Mouse (Mus musculus): ENCODE data around the gene Il1rn. TPM values are rescaled to one million over a fixed set of nuclear protein-coding genes. Genes with fewer than 3 reads are reported as not detected.

Il1rn gene
- polyA plus RNA-seq, 1 experiment from 2014 or later: 0.15 TPM

GRCm38 (mm10) chr2:24384393-24384792 lies 47.7 kb downstream of the Il1rn start:
- Histone ChIP-seq H3K27ac (replicated peaks) (no peak overlapping the region), H3K9ac (no peak overlapping the region), H3K36me3 (no peaks in the 10 kb centered on the region), H3K4me2 (no peak overlapping the region), H3K4me3 (no peak overlapping the region), H3K4me1 (replicated peaks) (no peaks in the 10 kb centered on the region), H3K9me3 (no peaks in the 10 kb centered on the region), H3K27me3 (no peaks in the 10 kb centered on the region)
- no peak for ATAC-seq (ENCODE audit: low read depth)

GRCm38 (mm10) chr2:24385111-24385961 lies 48.7 kb downstream of the Il1rn start:
- Histone ChIP-seq H3K27me3 (no peaks in the 10 kb centered on the region), H3K4me2 (no peak overlapping the region), H3K9me3 (no peaks in the 10 kb centered on the region), H3K4me1 (replicated peaks) (no peaks in the 10 kb centered on the region), H3K4me3 (no peak overlapping the region), H3K27ac (replicated peaks) (no peak overlapping the region), H3K36me3 (no peaks in the 10 kb centered on the region), H3K9ac (no peak overlapping the region)
- WGBS: 85% methylated on average over 14 of the region's 14 CpGs
- ATAC-seq (ENCODE audit: low read depth): no peak

GRCm38 (mm10) chr2:24386158-24386963 lies 49.7 kb downstream of the Il1rn start:
- Histone ChIP-seq H3K9ac (no peak overlapping the region), H3K4me3 (no peak overlapping the region), H3K27ac (replicated peaks) (no peak overlapping the region), H3K4me1 (replicated peaks) (no peaks in the 10 kb centered on the region), H3K36me3 (no peaks in the 10 kb centered on the region), H3K27me3 (no peaks in the 10 kb centered on the region), H3K4me2 (no peak overlapping the region), H3K9me3 (no peaks in the 10 kb centered on the region)
- 94% methylated on average over 21 of the region's 21 CpGs for WGBS
- ATAC-seq (ENCODE audit: low read depth): no peak

- no peaks in the 10 kb centered on the region for H3K27me3 ChIP-seq
- 98% methylated on average over 2 of the region's 2 CpGs for WGBS
- H3K27ac ChIP-seq (replicated peaks): no peak overlapping the region
- no peak overlapping the region for H3K4me2 ChIP-seq
- H3K36me3 ChIP-seq: no peaks in the 10 kb centered on the region
- H3K9me3 ChIP-seq: no peaks in the 10 kb centered on the region
- no peak for ATAC-seq (ENCODE audit: low read depth)
- H3K9ac ChIP-seq: no peak overlapping the region
- no peaks in the 10 kb centered on the region for H3K4me1 ChIP-seq (replicated peaks)
- H3K4me3 ChIP-seq: no peak overlapping the region
Measured at GRCm38 (mm10) chr2:24386964-24387320, 50.3 kb downstream of the Il1rn start.

DNA sequence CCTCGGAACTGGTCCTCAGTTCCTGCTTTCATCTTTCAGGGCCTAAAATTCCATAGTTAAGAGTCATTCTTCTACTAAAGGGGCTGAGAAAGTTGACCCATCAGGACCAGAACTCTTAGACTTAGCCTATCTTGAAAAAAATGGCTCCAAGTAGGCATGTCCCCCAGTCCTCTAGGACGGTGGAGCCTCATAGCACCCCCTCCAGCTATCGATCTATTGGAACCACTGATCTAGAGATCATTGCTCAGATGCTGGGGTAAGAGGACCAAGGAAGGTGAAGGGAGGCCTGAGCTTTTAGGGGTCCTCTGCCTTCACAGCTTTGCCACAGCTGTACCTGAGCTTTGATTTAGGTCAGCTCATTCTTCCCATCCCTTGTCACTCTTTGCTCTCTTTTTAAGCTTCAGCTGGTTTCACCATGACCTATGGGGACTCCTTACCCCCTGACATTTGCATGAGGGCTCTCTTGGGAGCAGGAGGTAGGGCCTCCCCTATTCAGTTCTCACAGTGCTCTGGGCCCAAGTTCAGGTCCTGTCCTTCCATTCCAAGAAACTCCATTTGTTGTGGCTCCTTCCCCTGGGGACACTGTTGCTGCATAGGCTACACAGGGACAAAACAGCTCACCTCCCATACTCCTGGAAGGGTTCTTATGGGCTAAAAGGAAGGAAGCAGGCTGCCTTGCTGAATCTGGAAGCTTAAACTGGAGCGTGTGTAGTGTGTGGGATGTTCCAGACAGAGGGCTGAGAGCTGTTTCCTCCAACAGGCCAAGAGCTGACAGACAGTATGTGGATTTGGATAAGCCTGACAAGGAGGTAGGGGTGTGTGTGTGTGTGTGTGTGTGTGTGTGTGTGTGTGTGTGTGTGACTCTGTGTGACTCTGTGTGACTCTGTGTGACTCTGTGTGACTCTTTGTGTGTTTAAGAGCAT lies 51.0 kb downstream of the Il1rn start:
- no peak overlapping the region for H3K9ac ChIP-seq
- WGBS: 88% methylated on average over 4 of the region's 4 CpGs
- no peak overlapping the region for H3K4me2 ChIP-seq
- no peak for ATAC-seq (ENCODE audit: low read depth)
- no peak overlapping the region for H3K4me3 ChIP-seq
- H3K9me3 ChIP-seq: no peaks in the 10 kb centered on the region
- no peaks in the 10 kb centered on the region for H3K36me3 ChIP-seq
- H3K4me1 ChIP-seq (replicated peaks): no peaks in the 10 kb centered on the region
- no peaks in the 10 kb centered on the region for H3K27me3 ChIP-seq
- no peak overlapping the region for H3K27ac ChIP-seq (replicated peaks)

DNA sequence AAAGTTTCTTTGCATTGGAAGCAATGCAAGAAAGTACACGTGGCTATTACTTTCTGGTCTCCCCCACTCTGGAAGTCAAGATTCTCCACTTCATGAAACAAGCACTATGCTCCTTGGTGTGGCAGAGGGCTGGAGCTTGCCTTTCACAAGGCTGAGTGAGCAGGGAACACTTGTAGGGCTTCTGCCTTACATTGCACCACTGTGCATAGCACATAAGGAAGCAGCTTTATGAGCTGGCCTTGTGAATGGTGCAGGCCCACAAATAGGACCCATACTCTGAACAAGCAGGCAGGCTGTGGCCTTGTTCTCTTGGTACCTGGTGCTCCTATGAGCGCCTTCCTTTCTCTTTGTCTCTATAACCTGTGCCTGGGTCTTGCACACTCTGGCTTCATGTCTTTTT lies 56.6 kb downstream of the Il1rn start:
- 79% methylated on average over 2 of the region's 2 CpGs for WGBS
- no peaks in the 10 kb centered on the region for H3K27me3 ChIP-seq
- H3K4me3 ChIP-seq: no peak overlapping the region
- no peaks in the 10 kb centered on the region for H3K9me3 ChIP-seq
- H3K4me1 ChIP-seq (replicated peaks): no peaks in the 10 kb centered on the region
- no peak overlapping the region for H3K9ac ChIP-seq
- ATAC-seq (ENCODE audit: low read depth): no peak
- H3K4me2 ChIP-seq: no peak overlapping the region
- H3K36me3 ChIP-seq: no peaks in the 10 kb centered on the region
- no peak overlapping the region for H3K27ac ChIP-seq (replicated peaks)

GRCm38 (mm10) chr2:24397115-24397514 lies 60.5 kb downstream of the Il1rn start:
- no peak overlapping the region for H3K27ac ChIP-seq (replicated peaks)
- no peaks in the 10 kb centered on the region for H3K9me3 ChIP-seq
- no peak overlapping the region for H3K4me2 ChIP-seq
- H3K4me1 ChIP-seq (replicated peaks): no peaks in the 10 kb centered on the region
- H3K36me3 ChIP-seq: no peaks in the 10 kb centered on the region
- 15% methylated on average over 2 of the region's 2 CpGs for WGBS
- H3K27me3 ChIP-seq: no peaks in the 10 kb centered on the region
- ATAC-seq (ENCODE audit: low read depth): no peak
- no peak overlapping the region for H3K4me3 ChIP-seq
- no peak overlapping the region for H3K9ac ChIP-seq

- Histone ChIP-seq H3K9ac (no peak overlapping the region), H3K36me3 (no peaks in the 10 kb centered on the region), H3K4me2 (no peak overlapping the region), H3K27me3 (peaks cover 3% of the 10 kb centered on the region; the same call in 1 of the 2 replicates), H3K4me1 (replicated peaks) (peaks cover 6% of the 10 kb centered on the region), H3K27ac (replicated peaks) (no peak overlapping the region), H3K9me3 (no peaks in the 10 kb centered on the region), H3K4me3 (no peak overlapping the region)
- no peak for ATAC-seq (ENCODE audit: low read depth)
- WGBS: 88% methylated on average over 3 of the region's 3 CpGs
Measured at GRCm38 (mm10) chr2:24400711-24401110, 64.1 kb downstream of the Il1rn start.

Other genes with a start within 250 kb of the Il1rn start
- not detected in 2 replicates for gene Tbpl2, start 240.3 kb upstream of the Il1rn start, polyA plus RNA-seq (2015; fragmentation: Nextera tagmentation; extraction: Ambion mirVana)
- gene Il1f8, start 183.7 kb upstream of the Il1rn start, polyA plus RNA-seq (2015; fragmentation: Nextera tagmentation; extraction: Ambion mirVana): not detected in 2 replicates
- gene Il1f9, start 150.4 kb upstream of the Il1rn start, polyA plus RNA-seq (2015; fragmentation: Nextera tagmentation; extraction: Ambion mirVana): not detected in 2 replicates
- gene Il1f6, start 121.4 kb upstream of the Il1rn start, polyA plus RNA-seq (2015; fragmentation: Nextera tagmentation; extraction: Ambion mirVana): not detected in 2 replicates
- gene Il1f5, start 59.9 kb upstream of the Il1rn start, polyA plus RNA-seq (2015; fragmentation: Nextera tagmentation; extraction: Ambion mirVana): not detected in 2 replicates
- gene Il1f10, start 45.7 kb upstream of the Il1rn start, polyA plus RNA-seq (2015; fragmentation: Nextera tagmentation; extraction: Ambion mirVana): not detected in 2 replicates
- gene Psd4, start 30.7 kb downstream of the Il1rn start, polyA plus RNA-seq (2015; fragmentation: Nextera tagmentation; extraction: Ambion mirVana): 0.25 and 1.3 TPM in 2 replicates
- 53.2 and 58.0 TPM in 2 replicates for gene Pax8, start 138.7 kb downstream of the Il1rn start, polyA plus RNA-seq (2015; fragmentation: Nextera tagmentation; extraction: Ambion mirVana)